Mouse (Mus musculus) thymus, adult 2 months (tissue): ENCODE data around the gene Vmp1.

Experiments used
- CTCF ChIP-seq: fragments of 200-500 bp; IDR thresholded peaks from 2 replicates; pipeline ENCODE4 v1.5.1; 2012; ENCODE audit warnings: mild to moderate bottlenecking, control low read depth, low read length, moderate library complexity, borderline replicate concordance; ENCODE audit not compliant: control insufficient read depth, poor library complexity, insufficient read depth; ENCODE audit errors: extremely low read depth
- POLR2A ChIP-seq: fragments of 200-500 bp; IDR thresholded peaks from 2 replicates; pipeline ENCODE4 v1.6.1; 2012; ENCODE audit warnings: mild to moderate bottlenecking, low read length, control low read depth, moderate library complexity; ENCODE audit not compliant: control insufficient read depth, poor library complexity, insufficient read depth; ENCODE audit errors: extremely low read depth

DNA sequence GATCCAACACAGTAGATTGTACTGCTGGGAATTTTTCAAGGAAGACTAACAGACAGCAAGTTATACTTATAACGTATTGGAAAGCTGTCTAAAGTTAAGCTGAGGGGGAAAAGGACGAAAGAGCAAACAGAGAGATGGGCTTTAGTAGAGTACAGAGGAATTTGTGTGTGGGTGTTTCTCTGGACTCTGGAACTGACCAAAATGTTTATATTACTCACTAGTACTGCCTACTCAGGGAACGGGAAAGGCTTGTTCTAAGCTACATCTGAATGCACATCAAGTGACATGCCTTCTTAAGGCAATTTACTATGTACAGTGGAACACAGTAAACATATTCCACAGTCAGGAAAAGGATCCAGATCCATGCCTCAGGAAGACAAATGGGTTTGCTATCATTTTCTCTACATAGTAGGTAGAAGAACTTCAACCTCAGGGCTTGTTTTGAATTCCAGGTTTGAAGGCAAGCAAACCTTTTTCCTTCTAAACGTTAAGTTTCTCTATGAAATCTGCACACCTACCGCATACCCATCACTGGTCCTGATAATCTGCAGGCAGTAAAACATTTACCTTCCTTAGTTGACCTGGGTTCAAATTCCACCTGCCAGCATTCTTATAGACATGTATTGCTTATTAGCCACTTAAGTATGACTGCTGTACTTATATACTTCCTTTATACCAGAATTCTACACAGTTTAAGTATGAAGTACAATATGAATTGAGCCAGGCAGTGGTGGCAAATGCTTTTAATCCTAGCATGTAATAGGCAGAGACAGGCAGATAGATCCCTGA is 78.7 kb downstream of the Vmp1 start:
- no peak for TF ChIP-seq POLR2A
- TF ChIP-seq CTCF, result no peak
